Mouse (Mus musculus) limb, embryonic 12.5 days (tissue): Measurements from ENCODE around the gene Fam189a1. TPM values are rescaled to one million over a fixed set of nuclear protein-coding genes. Genes with fewer than 3 reads are reported as not detected.

ENCODE experiments used
- ATAC-seq: fragments of 200-750 bp; cut with Nextera tagmentation; 2 replicates; pipeline ENCODE4 v1.8.0; 2017; ENCODE audit warnings: low read depth, moderate TSS enrichment; ENCODE audit not compliant: insufficient number of reproducible peaks, insufficient read depth, low FRiP score, low TSS enrichment
- H3K27ac ChIP-seq: fragments of 300-500 bp; sonication (generic); 2 replicates; pipeline ENCODE4 v1.5.1; 2016; ENCODE audit warnings: mild to moderate bottlenecking, moderate library complexity
- H3K27me3 ChIP-seq: fragments of 300-500 bp; sonication (generic); 2 replicates; pipeline ENCODE4 v1.6.1; 2016; ENCODE audit warnings: mild to moderate bottlenecking, moderate library complexity
- H3K36me3 ChIP-seq: fragments of 300-500 bp; sonication (generic); 2 replicates; pipeline ENCODE4 v1.6.1; 2016; ENCODE audit warnings: mild to moderate bottlenecking, moderate library complexity
- H3K4me1 ChIP-seq: fragments of 300-500 bp; sonication (generic); replicated peaks from 2 replicates; pipeline ENCODE4 v1.6.1; 2016
- H3K4me2 ChIP-seq: fragments of 300-500 bp; sonication (generic); 2 replicates; pipeline ENCODE4 v1.6.1; 2016; ENCODE audit warnings: mild to moderate bottlenecking, moderate library complexity
- H3K4me3 ChIP-seq: fragments of 300-500 bp; sonication (generic); replicated peaks from 2 replicates; pipeline ENCODE4 v1.5.1; 2016; ENCODE audit warnings: mild to moderate bottlenecking
- H3K9ac ChIP-seq: fragments of 300-500 bp; sonication (generic); replicated peaks from 2 replicates; pipeline ENCODE4 v1.6.1; 2016; ENCODE audit warnings: mild to moderate bottlenecking, moderate library complexity
- H3K9me3 ChIP-seq: fragments of 300-500 bp; sonication (generic); 2 replicates; pipeline ENCODE4 v1.6.1; 2016; ENCODE audit warnings: mild to moderate bottlenecking, moderate library complexity
- WGBS: fragments of 180-500 bp; shearing (Covaris S2); methylation state at CpG from one replicate; pipeline ENCODE4 v1.1.7; 2016; 5-methylcytosine and 5-hydroxymethylcytosine counted together
- polyA plus RNA-seq: library from polyadenylated mRNA; unstranded; fragments of >200 nt; fragmentation: Nextera tagmentation; extraction: Ambion mirVana; gene quantifications from 2 replicates; pipeline ENCODE4 v1.2.1, GENCODE M21; 2016

Fam189a1 gene
- polyA plus RNA-seq, 1 experiment from 2014 or later, result 1.6 TPM

DNA sequence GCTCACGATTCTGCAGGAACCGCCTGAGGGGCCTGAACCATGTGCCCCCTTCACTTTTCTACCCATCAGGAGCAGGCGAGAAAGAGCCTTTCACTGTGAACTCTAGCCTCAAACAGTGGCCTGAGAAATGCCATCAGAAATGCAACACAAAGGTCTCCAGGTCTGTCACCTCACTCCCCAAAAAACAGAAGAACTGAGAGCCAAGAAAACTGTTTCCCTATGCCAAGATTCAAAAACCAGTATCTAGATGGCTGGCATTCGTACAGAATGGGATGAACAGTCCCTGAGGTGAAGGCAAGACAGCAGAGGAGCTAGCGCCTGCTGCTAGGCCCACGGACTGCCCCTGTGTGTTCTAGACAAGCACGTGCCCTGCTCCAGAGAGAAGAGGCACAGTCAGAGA lies 401.2 kb downstream of the Fam189a1 start:
- H3K4me2 ChIP-seq, result no peak overlapping the region
- H3K27ac ChIP-seq, result no peak overlapping the region
- H3K9me3 ChIP-seq, result no peaks in the 10 kb centered on the region
- no peak for ATAC-seq
- H3K27me3 ChIP-seq, result no peaks in the 10 kb centered on the region
- H3K4me1 ChIP-seq, result peaks cover 8% of the 10 kb centered on the region
- H3K36me3 ChIP-seq, result no peaks in the 10 kb centered on the region
- H3K4me3 ChIP-seq, result no peak overlapping the region
- no peak overlapping the region for H3K9ac ChIP-seq
- WGBS, result 79% methylated on average over 7 of the region's 7 CpGs

DNA sequence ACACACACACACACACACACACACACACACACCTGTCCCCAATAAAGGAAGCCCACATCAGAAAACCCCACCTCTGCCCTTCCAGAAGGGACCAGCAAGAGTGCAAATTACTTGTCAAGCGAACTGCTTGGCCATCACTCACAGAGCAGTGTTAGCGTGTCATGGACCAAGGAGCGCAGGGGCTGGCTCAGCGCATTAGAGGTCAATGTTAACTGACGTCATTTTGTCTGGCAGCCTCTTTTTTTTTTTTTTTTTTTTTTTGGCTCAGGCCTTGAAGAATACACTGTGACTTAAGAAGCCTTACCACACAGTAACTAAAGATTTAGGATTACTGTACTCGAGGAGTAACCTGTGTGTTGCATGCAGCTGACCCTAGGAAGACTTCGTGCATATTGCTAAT lies 402.2 kb downstream of the Fam189a1 start:
- Histone ChIP-seq H3K27me3 (no peaks in the 10 kb centered on the region), H3K36me3 (no peaks in the 10 kb centered on the region)

DNA sequence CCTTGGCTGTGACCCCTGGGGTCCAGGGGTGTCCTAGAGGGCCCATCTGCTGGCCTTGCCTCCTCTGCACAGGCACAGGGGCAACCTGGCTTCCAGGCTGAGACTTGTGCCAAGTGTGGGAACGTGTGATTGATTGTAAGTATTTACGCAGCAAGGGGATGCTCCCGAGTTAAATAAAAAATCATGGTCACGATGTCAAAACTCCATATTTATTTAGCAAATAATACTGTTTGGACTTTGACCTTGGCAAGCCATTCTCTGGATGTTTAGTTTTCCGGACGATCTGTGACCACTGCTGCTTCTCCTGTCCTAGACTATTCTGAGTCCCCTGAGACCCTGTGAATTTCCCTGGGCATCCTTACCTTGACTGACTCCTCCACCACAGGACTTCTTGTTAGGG lies 402.7 kb downstream of the Fam189a1 start:
- Histone ChIP-seq H3K27me3 (no peaks in the 10 kb centered on the region), H3K9ac (no peak overlapping the region), H3K27ac (no peak overlapping the region), H3K9me3 (no peaks in the 10 kb centered on the region), H3K4me2 (no peak overlapping the region), H3K36me3 (no peaks in the 10 kb centered on the region), H3K4me1 (peaks cover 8% of the 10 kb centered on the region), H3K4me3 (no peak overlapping the region)
- WGBS, result 76% methylated on average over 6 of the region's 6 CpGs
- ATAC-seq, result no peak

More for the DNA sequence above, 402.2 kb downstream of the Fam189a1 start:
- H3K9me3 ChIP-seq, result no peaks in the 10 kb centered on the region
- no peak overlapping the region for H3K4me3 ChIP-seq
- H3K9ac ChIP-seq, result no peak overlapping the region
- H3K27ac ChIP-seq, result no peak overlapping the region
- peaks cover 8% of the 10 kb centered on the region for H3K4me1 ChIP-seq
- no peak overlapping the region for H3K4me2 ChIP-seq
- WGBS, result 69% methylated on average over 7 of the region's 7 CpGs
- no peak for ATAC-seq

DNA sequence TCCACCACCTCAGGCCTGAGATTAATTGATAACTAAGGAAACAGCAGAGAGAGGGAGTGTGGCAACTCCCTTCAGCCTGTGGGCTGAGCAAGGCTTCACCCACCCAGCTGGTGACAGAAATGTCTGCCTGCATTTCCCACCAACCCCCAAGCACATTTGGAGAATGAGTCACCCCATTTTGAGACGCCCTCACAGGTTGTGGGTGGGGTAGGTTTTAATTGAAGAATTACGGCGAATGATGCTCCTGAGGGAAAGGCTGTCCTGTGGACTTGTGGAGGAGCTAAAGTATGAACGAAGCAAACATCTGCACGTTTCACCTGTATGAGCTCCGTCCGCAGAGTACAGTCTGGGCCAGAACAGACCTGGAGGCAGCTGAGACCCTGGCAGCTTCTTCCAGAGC lies 404.2 kb downstream of the Fam189a1 start:
- no peaks in the 10 kb centered on the region for H3K9me3 ChIP-seq
- no peaks in the 10 kb centered on the region for H3K27me3 ChIP-seq
- no peak overlapping the region for H3K4me3 ChIP-seq
- H3K4me1 ChIP-seq, result peaks cover 8% of the 10 kb centered on the region
- H3K9ac ChIP-seq, result no peak overlapping the region
- H3K4me2 ChIP-seq, result no peak overlapping the region
- no peak overlapping the region for H3K27ac ChIP-seq
- H3K36me3 ChIP-seq, result no peaks in the 10 kb centered on the region
- no peak for ATAC-seq
- WGBS, result 94% methylated on average over 7 of the region's 7 CpGs

DNA sequence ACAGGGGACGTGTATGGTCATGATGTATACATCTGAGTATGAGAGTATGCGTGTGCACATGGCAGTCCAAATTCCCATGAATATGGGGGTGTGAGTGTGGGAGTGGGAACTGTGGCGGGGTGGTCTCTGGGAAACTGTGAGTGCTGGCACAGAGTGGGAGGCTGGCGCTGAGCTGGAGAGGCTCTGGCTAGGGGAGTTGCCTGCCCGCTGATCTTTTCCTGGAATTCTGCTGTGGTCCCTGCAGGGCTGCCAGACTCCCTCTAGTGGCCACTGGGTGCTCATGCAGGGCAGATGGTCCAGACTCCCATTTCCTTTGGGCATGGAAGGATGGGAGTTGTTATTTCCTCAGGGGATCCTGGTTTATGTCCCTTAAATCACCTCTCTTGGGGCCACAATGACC lies 404.9 kb downstream of the Fam189a1 start:
- peak; percentile 70; the same call in 1 of the 2 replicates for ATAC-seq
- Histone ChIP-seq H3K9me3 (no peaks in the 10 kb centered on the region), H3K4me2 (no peak overlapping the region), H3K36me3 (no peaks in the 10 kb centered on the region), H3K4me1 (peaks cover 8% of the 10 kb centered on the region), H3K27ac (no peak overlapping the region), H3K9ac (no peak overlapping the region), H3K4me3 (no peak overlapping the region), H3K27me3 (no peaks in the 10 kb centered on the region)
- WGBS, result 34% methylated on average over 5 of the region's 5 CpGs

DNA sequence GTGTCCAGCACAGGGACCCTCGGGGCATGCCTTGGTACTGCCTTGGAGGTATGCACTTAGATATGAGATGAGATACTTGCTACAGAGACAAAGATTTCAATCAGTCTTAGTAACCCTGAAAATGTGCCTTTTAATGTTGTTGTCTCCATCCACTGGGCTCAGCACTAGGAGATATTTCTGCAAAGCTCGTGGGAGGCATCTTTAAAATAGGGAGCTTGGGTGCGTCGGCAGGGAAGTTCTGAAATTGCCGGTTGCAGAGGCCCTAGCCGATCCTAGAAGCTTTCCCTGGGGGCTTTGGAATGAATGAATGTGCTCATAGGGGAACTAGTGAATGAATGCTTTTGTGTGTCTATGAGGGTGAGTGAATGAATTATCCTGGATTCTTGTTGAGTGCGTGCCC lies 412.8 kb downstream of the Fam189a1 start:
- Histone ChIP-seq H3K4me2 (no peak overlapping the region), H3K9ac (no peak overlapping the region), H3K27me3 (peaks cover 11% of the 10 kb centered on the region; the same call in 1 of the 2 replicates), H3K4me1 (no peaks in the 10 kb centered on the region), H3K4me3 (no peak overlapping the region), H3K9me3 (no peaks in the 10 kb centered on the region), H3K36me3 (no peaks in the 10 kb centered on the region), H3K27ac (no peak overlapping the region)
- ATAC-seq, result no peak
- WGBS, result 86% methylated on average over 7 of the region's 7 CpGs

DNA sequence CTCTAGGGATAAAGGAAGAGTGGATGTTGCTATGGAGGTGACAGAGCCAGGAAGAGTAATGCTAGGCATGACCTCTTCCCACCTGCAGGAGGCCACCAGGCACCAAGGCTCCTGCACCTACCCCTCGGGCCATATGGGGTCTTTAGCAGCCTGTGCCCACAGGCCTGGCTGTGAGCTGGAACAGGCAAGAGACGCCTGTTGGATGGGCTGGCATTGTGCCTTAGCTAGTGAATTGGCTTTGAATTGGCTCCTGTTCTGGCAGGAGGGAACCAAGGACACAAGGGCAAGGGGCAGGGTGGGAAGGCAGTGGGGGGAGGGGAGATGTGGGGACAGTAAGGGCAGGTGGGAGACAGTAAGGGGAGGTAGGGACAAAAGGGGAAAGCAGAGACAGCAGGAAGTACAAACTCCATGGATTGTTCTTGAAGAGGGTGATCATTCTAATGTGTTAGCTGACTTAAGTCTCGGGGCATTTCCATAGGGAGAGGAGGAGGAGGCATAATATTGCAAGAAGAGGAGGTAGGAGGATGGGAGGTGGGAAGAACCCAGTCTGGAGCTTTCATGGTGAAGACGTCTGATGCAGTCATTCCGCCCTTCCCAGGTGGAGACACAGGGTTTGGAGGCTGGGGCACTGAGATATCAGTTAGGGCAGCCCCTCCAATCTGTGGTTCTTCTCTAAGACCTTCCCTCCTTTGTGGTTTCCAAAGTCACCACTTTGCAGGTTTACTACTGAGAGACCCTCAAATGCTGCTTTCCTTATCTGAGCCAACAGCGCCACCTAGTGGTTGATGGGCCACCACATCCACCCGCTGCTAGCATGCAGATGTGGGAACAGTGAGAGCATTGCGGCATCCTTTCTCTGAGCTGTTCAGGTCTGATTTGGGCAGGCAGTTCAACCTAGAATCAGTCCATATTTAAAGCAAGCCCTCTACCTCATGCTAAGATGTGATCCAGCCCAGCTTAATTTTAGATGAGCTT lies 414.8 kb downstream of the Fam189a1 start:
- H3K27me3 ChIP-seq, result peaks cover 11% of the 10 kb centered on the region; the same call in 1 of the 2 replicates
- H3K9ac ChIP-seq, result no peak overlapping the region
- 26% methylated on average over 8 of the region's 8 CpGs for WGBS
- no peaks in the 10 kb centered on the region for H3K36me3 ChIP-seq
- H3K4me3 ChIP-seq, result no peak overlapping the region
- no peak overlapping the region for H3K4me2 ChIP-seq
- no peaks in the 10 kb centered on the region for H3K4me1 ChIP-seq
- H3K27ac ChIP-seq, result no peak overlapping the region
- peak; percentile 53 for ATAC-seq
- H3K9me3 ChIP-seq, result no peaks in the 10 kb centered on the region

DNA sequence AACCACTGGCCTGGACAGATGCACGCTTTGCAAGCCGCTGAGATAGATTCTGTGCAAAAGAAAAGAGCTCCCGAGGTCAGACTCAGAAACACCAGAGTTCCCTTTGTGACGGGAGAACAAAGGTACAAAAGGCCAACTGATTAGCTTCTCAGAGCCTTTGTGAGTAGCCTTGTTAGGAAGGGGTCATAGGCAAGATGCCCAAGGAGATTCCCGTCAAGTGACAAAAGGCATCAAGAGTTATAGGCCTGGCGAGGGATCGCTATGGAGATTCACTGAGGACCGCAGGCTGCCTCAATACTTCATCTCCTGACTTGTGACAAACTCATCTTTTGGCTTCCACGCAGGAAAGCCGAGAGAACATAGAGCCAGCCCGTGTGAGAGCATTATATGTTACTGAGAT lies 417.2 kb downstream of the Fam189a1 start:
- Histone ChIP-seq H3K9ac (no peak overlapping the region), H3K36me3 (no peaks in the 10 kb centered on the region), H3K27me3 (peaks cover 11% of the 10 kb centered on the region; the same call in 1 of the 2 replicates), H3K27ac (no peak overlapping the region), H3K4me1 (no peaks in the 10 kb centered on the region), H3K4me2 (no peak overlapping the region), H3K4me3 (no peak overlapping the region), H3K9me3 (no peaks in the 10 kb centered on the region)
- 71% methylated on average over 11 of the region's 11 CpGs for WGBS
- no peak for ATAC-seq

DNA sequence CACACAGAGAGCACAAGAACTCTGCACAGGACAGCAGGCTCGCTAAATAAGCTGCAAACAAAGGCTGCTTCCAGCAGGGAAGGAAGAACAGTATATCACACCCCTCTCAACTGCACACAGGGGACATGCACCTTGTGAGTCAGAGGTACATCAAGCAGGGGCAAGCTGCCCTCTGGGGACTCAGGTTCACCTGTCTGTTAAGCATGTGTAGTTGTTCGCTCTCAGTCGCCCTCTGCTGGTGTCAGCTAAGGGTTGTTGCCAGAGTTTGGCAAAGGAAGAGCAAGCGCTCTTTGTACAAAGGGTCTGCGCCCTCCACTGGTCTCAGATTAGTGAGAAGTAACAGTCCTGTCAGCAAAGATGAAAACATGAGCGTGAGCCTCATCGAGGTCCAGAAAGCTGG lies 426.6 kb downstream of the Fam189a1 start:
- H3K27me3 ChIP-seq, result no peaks in the 10 kb centered on the region
- 0 out of 2 replicates have a peak, but pooled peaks have one; percentile 32 for ATAC-seq
- WGBS, result 26% methylated on average over 7 of the region's 7 CpGs
- no peaks in the 10 kb centered on the region for H3K36me3 ChIP-seq
- peaks cover 5% of the 10 kb centered on the region; the same call in 1 of the 2 replicates for H3K4me1 ChIP-seq
- no peak overlapping the region for H3K9ac ChIP-seq
- no peak overlapping the region for H3K4me3 ChIP-seq
- no peaks in the 10 kb centered on the region for H3K9me3 ChIP-seq
- no peak overlapping the region for H3K4me2 ChIP-seq
- no peak overlapping the region for H3K27ac ChIP-seq

DNA sequence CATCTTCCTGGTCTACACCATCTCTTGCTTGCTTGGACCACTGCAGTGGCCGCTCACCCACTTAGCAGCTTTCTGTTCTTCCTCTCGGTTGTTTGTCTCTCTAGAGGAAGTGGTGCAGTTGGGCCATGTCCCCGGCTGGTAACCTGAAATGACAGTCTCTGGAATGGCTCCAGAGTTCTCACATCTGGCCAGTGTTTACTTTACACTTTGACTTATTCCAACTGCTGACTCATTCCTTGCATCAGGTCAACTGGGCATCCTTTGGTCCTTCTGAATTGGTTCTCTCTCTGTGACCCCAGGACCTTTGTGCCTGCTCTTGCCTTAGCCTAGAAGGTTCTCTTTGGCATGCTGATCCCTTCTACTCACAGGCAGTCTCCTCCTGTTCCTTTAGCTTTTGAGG lies 427.6 kb downstream of the Fam189a1 start:
- whole genome bisulfite sequencing, result 73% methylated on average over 3 of the region's 3 CpGs

DNA sequence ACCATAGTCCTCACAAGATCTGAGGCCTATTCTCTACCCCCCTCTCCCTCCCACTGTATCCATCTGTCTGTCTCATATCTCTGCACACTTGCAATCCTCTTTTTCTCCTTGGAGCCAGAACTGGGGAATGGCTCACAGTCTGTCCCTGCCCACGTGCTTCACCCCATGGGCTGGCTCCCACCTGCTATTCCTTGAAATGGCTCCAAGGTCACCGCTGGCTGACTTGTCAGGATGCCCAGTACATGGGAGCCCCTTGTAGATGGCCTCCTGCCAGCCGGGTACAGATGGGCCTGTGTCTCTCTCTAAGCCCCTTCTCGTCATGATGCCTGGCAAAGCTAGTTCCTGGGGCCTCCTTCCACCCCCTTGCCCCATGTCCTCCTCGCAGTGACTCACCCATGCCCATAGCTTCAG lies 428.2 kb downstream of the Fam189a1 start:
- H3K4me2 ChIP-seq, result no peak overlapping the region
- no peak for ATAC-seq
- peaks cover 5% of the 10 kb centered on the region; the same call in 1 of the 2 replicates for H3K4me1 ChIP-seq
- WGBS, result 91% methylated on average over 5 of the region's 5 CpGs
- no peaks in the 10 kb centered on the region for H3K27me3 ChIP-seq
- no peaks in the 10 kb centered on the region for H3K9me3 ChIP-seq
- no peak overlapping the region for H3K4me3 ChIP-seq
- no peak overlapping the region for H3K27ac ChIP-seq
- H3K36me3 ChIP-seq, result no peaks in the 10 kb centered on the region
- no peak overlapping the region for H3K9ac ChIP-seq

More for the DNA sequence above, 427.6 kb downstream of the Fam189a1 start:
- no peaks in the 10 kb centered on the region for H3K9me3 ChIP-seq
- no peaks in the 10 kb centered on the region for H3K27me3 ChIP-seq
- no peaks in the 10 kb centered on the region for H3K36me3 ChIP-seq
- no peak for ATAC-seq
- peaks cover 5% of the 10 kb centered on the region; the same call in 1 of the 2 replicates for H3K4me1 ChIP-seq
- no peak overlapping the region for H3K9ac ChIP-seq
- H3K4me3 ChIP-seq, result no peak overlapping the region
- H3K4me2 ChIP-seq, result no peak overlapping the region
- no peak overlapping the region for H3K27ac ChIP-seq
